ENCODE assay signal across 17 mouse cellular contexts in the genomic region with DNA sequence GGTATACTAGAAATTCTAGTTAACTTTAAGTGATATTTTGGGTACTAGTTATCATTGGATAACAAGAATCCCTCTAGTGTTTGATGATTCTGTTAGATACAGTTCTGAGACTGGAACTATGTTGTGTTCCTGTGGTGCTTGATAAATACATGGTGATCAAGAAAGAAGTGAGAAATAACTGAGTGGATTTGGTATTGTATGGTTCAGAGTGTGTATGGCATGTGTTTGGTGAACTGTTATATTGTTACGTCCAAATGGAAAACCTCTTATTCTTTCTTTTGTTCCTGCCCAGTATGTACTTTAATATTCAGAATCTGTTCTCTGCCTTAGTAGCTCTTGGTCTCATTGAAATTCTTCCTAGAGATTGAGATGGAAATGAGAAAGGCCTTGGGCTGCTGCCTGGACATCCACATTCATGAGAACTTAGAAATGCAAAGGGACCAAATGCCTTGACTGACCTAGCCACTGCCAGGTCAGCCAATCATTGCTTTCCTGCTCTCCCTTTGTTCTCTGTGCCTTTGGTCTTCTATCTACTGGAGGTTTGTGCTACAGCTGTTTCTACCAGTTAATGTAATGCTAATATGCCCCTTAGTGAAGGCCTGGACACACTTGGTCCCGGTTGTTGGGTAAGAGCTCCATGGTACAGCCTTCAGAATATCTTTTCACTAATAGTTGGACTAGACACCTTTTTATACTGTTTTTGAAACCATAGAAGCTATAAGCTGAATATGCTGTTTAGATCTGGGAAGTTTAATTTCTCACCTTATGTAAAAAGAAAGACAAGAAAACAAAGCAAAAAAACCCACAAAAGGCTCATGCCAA. TPM values are rescaled to one million over a fixed set of nuclear protein-coding genes. Genes with fewer than 3 reads are reported as not detected.
DNase-seq lines count a peak whose midpoint lies in the region; ATAC-seq and TF ChIP-seq lines count a peak whose summit lies in the region.
"Had no signal": no experiment of that assay in that cellular context is flagged by ENCODE, and none has a peak within 500 bp of the region (broad histone marks: within the 10 kb centered on the region; RNA-seq: fewer than 3 reads in every experiment).

No protein-coding gene starts in this region.

- 48% methylated on average over 2 of the region's 2 CpGs for WGBS in embryonic facial prominence, embryonic 10.5 days
- WGBS in hindbrain, embryonic 14.5 days, result 11% methylated on average over 2 of the region's 2 CpGs
- 14% methylated on average over 2 of the region's 2 CpGs for WGBS in midbrain, postnatal 0 days
- WGBS in liver, postnatal 0 days (ENCODE audit: insufficient replicate concordance), result 69% methylated on average over 2 of the region's 2 CpGs
- 77% methylated on average over 2 of the region's 2 CpGs for WGBS in stomach, postnatal 0 days

- no peak for TF ChIP-seq EP300 in liver, postnatal 0 days (IDR thresholded peaks at IDR 0.05; ENCODE audit: low read depth)
- no peak for TF ChIP-seq EP300 in stomach, postnatal 0 days (optimal IDR thresholded peaks at IDR 0.05)

- no peak overlapping the region for H3K4me3 ChIP-seq in embryonic facial prominence, embryonic 10.5 days
- H3K4me3 ChIP-seq in hindbrain, embryonic 14.5 days (replicated peaks; ENCODE audit: low read length), result no peak overlapping the region
- no peak overlapping the region for H3K4me3 ChIP-seq in midbrain, postnatal 0 days (ENCODE audit: low read depth, low read length)
- H3K4me3 ChIP-seq in liver, postnatal 0 days (ENCODE audit: low read depth, low read length), result no peak overlapping the region
- no peak overlapping the region for H3K4me3 ChIP-seq in stomach, postnatal 0 days (ENCODE audit: low read depth, low read length)
- H3K4me3 ChIP-seq: embryonic facial prominence, embryonic 15.5 days; gastrocnemius, adult 2 months; myocyte had no signal

- peak overlapping the region; percentile 59; the same call in 1 of the 2 replicates for H3K27ac ChIP-seq in embryonic facial prominence, embryonic 10.5 days (replicated peaks)
- H3K27ac ChIP-seq in hindbrain, embryonic 14.5 days, result 0 out of 2 replicates have a peak overlapping the region, but pooled peaks have one; percentile 40
- no peak overlapping the region for H3K27ac ChIP-seq in midbrain, postnatal 0 days (ENCODE audit: low read depth, low read length)
- H3K27ac ChIP-seq in liver, postnatal 0 days (ENCODE audit: low read depth), result no peak overlapping the region
- H3K27ac ChIP-seq in stomach, postnatal 0 days (replicated peaks), result no peak overlapping the region
- H3K27ac ChIP-seq: embryonic facial prominence, embryonic 15.5 days; gastrocnemius, adult 2 months; liver, embryonic 14.5 days had no signal

- no peak overlapping the region for H3K4me2 ChIP-seq in hindbrain, embryonic 14.5 days (replicated peaks)
- H3K4me2 ChIP-seq in midbrain, postnatal 0 days (ENCODE audit: low read depth, low read length, poor library complexity, severe bottlenecking), result no peak overlapping the region
- no peak overlapping the region for H3K4me2 ChIP-seq in liver, postnatal 0 days (ENCODE audit: low read depth, low read length)
- H3K4me2 ChIP-seq in stomach, postnatal 0 days (replicated peaks; ENCODE audit: low read depth), result no peak overlapping the region
- H3K4me2 ChIP-seq: embryonic facial prominence, embryonic 15.5 days had no signal

- H3K36me3 ChIP-seq in embryonic facial prominence, embryonic 10.5 days (replicated peaks), result no peaks in the 10 kb centered on the region
- H3K36me3 ChIP-seq in hindbrain, embryonic 14.5 days (replicated peaks; ENCODE audit: control insufficient read depth, insufficient read depth), result no peaks in the 10 kb centered on the region
- no peaks in the 10 kb centered on the region for H3K36me3 ChIP-seq in midbrain, postnatal 0 days (ENCODE audit: insufficient read depth, low read length)
- no peaks in the 10 kb centered on the region for H3K36me3 ChIP-seq in liver, postnatal 0 days (replicated peaks; ENCODE audit: insufficient read depth, low read length)
- H3K36me3 ChIP-seq in stomach, postnatal 0 days (ENCODE audit: control insufficient read depth, insufficient read depth, low read length), result no peaks in the 10 kb centered on the region
- H3K36me3 ChIP-seq: embryonic facial prominence, embryonic 15.5 days had no signal

- no peak overlapping the region for H3K9ac ChIP-seq in hindbrain, embryonic 14.5 days
- no peak overlapping the region for H3K9ac ChIP-seq in midbrain, postnatal 0 days (replicated peaks; ENCODE audit: low read length, poor library complexity, severe bottlenecking)
- no peak overlapping the region for H3K9ac ChIP-seq in liver, postnatal 0 days (replicated peaks)
- no peak overlapping the region for H3K9ac ChIP-seq in stomach, postnatal 0 days (ENCODE audit: low read length)
- H3K9ac ChIP-seq: embryonic facial prominence, embryonic 15.5 days; liver, embryonic 14.5 days had no signal

- ATAC-seq in hindbrain, embryonic 14.5 days (ENCODE audit: low FRiP score), result peak; percentile 77
- ATAC-seq in midbrain, postnatal 0 days (ENCODE audit: low FRiP score), result no peak
- no peak for ATAC-seq in liver, postnatal 0 days
- ATAC-seq in stomach, postnatal 0 days (ENCODE audit: low FRiP score, low TSS enrichment), result no peak

- no peaks in the 10 kb centered on the region for H3K9me3 ChIP-seq in embryonic facial prominence, embryonic 10.5 days
- no peaks in the 10 kb centered on the region for H3K9me3 ChIP-seq in hindbrain, embryonic 14.5 days (ENCODE audit: control insufficient read depth, low read length)
- H3K9me3 ChIP-seq in midbrain, postnatal 0 days (ENCODE audit: low read length), result no peaks in the 10 kb centered on the region
- H3K9me3 ChIP-seq in liver, postnatal 0 days (ENCODE audit: low read length), result no peaks in the 10 kb centered on the region
- H3K9me3 ChIP-seq in stomach, postnatal 0 days (ENCODE audit: control insufficient read depth, low read length), result no peaks in the 10 kb centered on the region
- H3K9me3 ChIP-seq: embryonic facial prominence, embryonic 15.5 days had no signal

- H3K4me1 ChIP-seq in embryonic facial prominence, embryonic 10.5 days, result peaks cover 15% of the 10 kb centered on the region
- 0 out of 2 replicates have a peak, but pooled peaks cover 4% of the 10 kb centered on the region for H3K4me1 ChIP-seq in hindbrain, embryonic 14.5 days (replicated peaks; ENCODE audit: control insufficient read depth, insufficient read depth, low read length)
- H3K4me1 ChIP-seq in midbrain, postnatal 0 days (ENCODE audit: insufficient read depth, low read length), result no peaks in the 10 kb centered on the region
- peaks cover 7% of the 10 kb centered on the region for H3K4me1 ChIP-seq in liver, postnatal 0 days (ENCODE audit: insufficient read depth)
- no peaks in the 10 kb centered on the region for H3K4me1 ChIP-seq in stomach, postnatal 0 days (replicated peaks; ENCODE audit: control insufficient read depth, insufficient read depth)
- H3K4me1 ChIP-seq: embryonic facial prominence, embryonic 15.5 days had no signal

- no peak for TF ChIP-seq CTCF in midbrain, postnatal 0 days (IDR thresholded peaks at IDR 0.05)
- no peak for TF ChIP-seq CTCF in liver, postnatal 0 days (IDR thresholded peaks at IDR 0.05; ENCODE audit: low read depth)
- no peak for TF ChIP-seq CTCF in stomach, postnatal 0 days (IDR thresholded peaks at IDR 0.05; ENCODE audit: low read depth)

- peak; percentile 83 for DNase-seq in ZHBTc4 (ENCODE audit: low read depth, low spot score)
- DNase-seq in embryonic facial prominence, embryonic 10.5 days (ENCODE audit: low spot score), result no peak
- DNase-seq in hindbrain, embryonic 14.5 days (ENCODE audit: low spot score), result no peak
- peak; percentile 34 for DNase-seq in midbrain, postnatal 0 days (ENCODE audit: low spot score)
- DNase-seq in spleen, adult 12 weeks (ENCODE audit: low spot score), result no peak
- no peak for DNase-seq in liver, postnatal 0 days
- no peak for DNase-seq in frontal cortex, postnatal 25 days (ENCODE audit: low spot score in 2 of 2)
- DNase-seq in stomach, postnatal 0 days (ENCODE audit: low spot score), result no peak
- DNase-seq: cerebellum, adult 9-11 months; gastrocnemius, adult 2 months; heart, postnatal 4 days; kidney, adult 9 months; lung, postnatal 4 days; thymus, adult 2 months had no signal

- no peaks in the 10 kb centered on the region for H3K27me3 ChIP-seq in embryonic facial prominence, embryonic 10.5 days (replicated peaks; ENCODE audit: low read depth, poor library complexity, severe bottlenecking)
- no peaks in the 10 kb centered on the region for H3K27me3 ChIP-seq in hindbrain, embryonic 14.5 days (ENCODE audit: control insufficient read depth, insufficient read depth, low read length)
- no peaks in the 10 kb centered on the region for H3K27me3 ChIP-seq in midbrain, postnatal 0 days (ENCODE audit: insufficient read depth, low read length)
- H3K27me3 ChIP-seq in liver, postnatal 0 days (ENCODE audit: insufficient read depth, low read length), result no peaks in the 10 kb centered on the region
- H3K27me3 ChIP-seq in stomach, postnatal 0 days (ENCODE audit: control insufficient read depth, insufficient read depth, low read length), result no peaks in the 10 kb centered on the region
- H3K27me3 ChIP-seq: embryonic facial prominence, embryonic 15.5 days had no signal

RNA-seq across cellular contexts. Expression of a gene that starts 16.1 kb away (rescaled TPM):
- 43.6 and 44.2 TPM in 2 replicates for polyA plus RNA-seq in embryonic facial prominence, embryonic 10.5 days (2016; fragmentation: Nextera tagmentation; extraction: Ambion mirVana)
- 152 and 160 TPM in 2 replicates for polyA plus RNA-seq in hindbrain, embryonic 14.5 days (2014; fragmentation: Nextera tagmentation; extraction: Ambion mirVana)
- total RNA-seq in midbrain, postnatal 0 days (2014; rRNA removed), result 162 and 193 TPM in 2 replicates
- 131 TPM in 2 replicates for polyA plus RNA-seq in midbrain, postnatal 0 days (2015; fragmentation: Nextera tagmentation; extraction: Ambion mirVana)
- 8.1 and 9.6 TPM in 2 replicates for polyA plus RNA-seq in liver, postnatal 0 days (2015; fragmentation: Nextera tagmentation; extraction: Ambion mirVana)
- 18.1 and 19.4 TPM in 2 replicates for polyA plus RNA-seq in stomach, postnatal 0 days (2015; fragmentation: Nextera tagmentation; extraction: Ambion mirVana)

Comparison
In these comparisons a context has a peak if more than half of its experiments do, and no peak if none do; other contexts are left out.
1. DNase-seq: peak in ZHBTc4 (single experiment) and midbrain, postnatal 0 days (single experiment); none in embryonic facial prominence, embryonic 10.5 days (single experiment), hindbrain, embryonic 14.5 days (single experiment), spleen, adult 12 weeks (single experiment), liver, postnatal 0 days (single experiment), frontal cortex, postnatal 25 days (0 of 2) and stomach, postnatal 0 days (single experiment).
2. H3K27ac ChIP-seq: peak in embryonic facial prominence, embryonic 10.5 days (single experiment) and hindbrain, embryonic 14.5 days (single experiment); none in midbrain, postnatal 0 days (single experiment), liver, postnatal 0 days (single experiment) and stomach, postnatal 0 days (single experiment).